Comparison of ENCODE assay signal across 7 mouse cellular contexts in the genomic region with DNA sequence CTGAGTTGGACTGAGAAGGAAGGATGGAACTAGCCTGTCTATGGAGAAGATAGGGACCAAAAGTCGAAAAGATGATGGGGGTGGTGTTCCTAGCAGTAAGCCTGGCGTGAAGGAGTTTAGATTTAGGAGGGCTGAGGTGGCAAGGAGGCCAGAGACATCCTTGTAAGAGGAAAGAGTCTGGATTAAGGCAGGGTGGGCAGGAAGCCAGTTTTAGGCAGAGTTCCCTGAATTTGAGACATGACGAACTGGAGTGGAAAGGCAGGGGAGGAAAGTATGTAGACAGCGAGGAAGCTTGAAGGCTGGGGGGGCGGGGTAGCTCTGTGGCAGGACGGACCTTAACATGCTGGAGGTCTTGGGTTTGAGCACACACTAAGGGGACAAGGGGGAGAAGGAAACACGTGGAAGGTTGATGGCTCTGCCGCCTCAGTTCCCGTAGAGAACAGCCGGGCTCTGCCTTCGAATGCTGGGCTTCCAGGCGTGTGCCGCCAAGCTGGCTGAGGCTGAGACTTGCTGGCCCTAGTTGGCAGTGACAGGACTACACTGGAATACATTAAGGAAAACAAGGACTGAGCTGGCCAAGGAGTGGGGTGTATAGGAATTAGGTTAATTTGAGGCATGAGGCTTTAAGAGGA. TPM values are rescaled to one million over a fixed set of nuclear protein-coding genes. Genes with fewer than 3 reads are reported as not detected.
DNase-seq lines count a peak whose midpoint lies in the region; ATAC-seq and TF ChIP-seq lines count a peak whose summit lies in the region.

No protein-coding gene starts in this region.

- DNase-seq in lung, postnatal 36 days: no peak
- DNase-seq in forebrain, embryonic 10.5 days (ENCODE audit: extremely low spot score, low spot score): no peak
- DNase-seq in hindbrain, postnatal 0 days (ENCODE audit: low spot score): peak; percentile 55
- DNase-seq in frontal cortex, postnatal 25 days (ENCODE audit: low spot score in 2 of 2): no peak
- DNase-seq in cerebellum, adult 11 months: no peak

- H3K4me3 ChIP-seq in lung, embryonic 16.5 days (ENCODE audit: low read length): peak overlapping the region; percentile 88
- H3K4me3 ChIP-seq in forebrain, embryonic 10.5 days: peak overlapping the region; percentile 81
- peak overlapping the region; percentile 19 for H3K4me3 ChIP-seq in hindbrain, postnatal 0 days (ENCODE audit: low read length)
- H3K4me3 ChIP-seq in neural tube, embryonic 13.5 days: peak overlapping the region; percentile 64

- 9% methylated on average over 13 of the region's 13 CpGs for WGBS in lung, embryonic 16.5 days
- 73% methylated on average over 13 of the region's 13 CpGs for WGBS in forebrain, embryonic 10.5 days
- WGBS in hindbrain, postnatal 0 days: 28% methylated on average over 13 of the region's 13 CpGs
- 37% methylated on average over 13 of the region's 13 CpGs for WGBS in neural tube, embryonic 13.5 days

- H3K4me2 ChIP-seq in lung, embryonic 16.5 days (ENCODE audit: low read depth, low read length): peak overlapping the region; percentile 95
- H3K4me2 ChIP-seq in hindbrain, postnatal 0 days (ENCODE audit: low read depth, low read length): peak overlapping the region; percentile 99
- H3K4me2 ChIP-seq in neural tube, embryonic 13.5 days: peak overlapping the region; percentile 99

- H3K27me3 ChIP-seq in lung, embryonic 16.5 days (ENCODE audit: control insufficient read depth, insufficient read depth, low read depth, low read length): no peaks in the 10 kb centered on the region
- no peaks in the 10 kb centered on the region for H3K27me3 ChIP-seq in forebrain, embryonic 10.5 days (ENCODE audit: poor library complexity, severe bottlenecking)
- no peaks in the 10 kb centered on the region for H3K27me3 ChIP-seq in hindbrain, postnatal 0 days (ENCODE audit: insufficient read depth, low read length)
- H3K27me3 ChIP-seq in neural tube, embryonic 13.5 days: no peaks in the 10 kb centered on the region; the same call in 1 of the 2 replicates

- H3K9ac ChIP-seq in lung, embryonic 16.5 days (ENCODE audit: low read length): peak overlapping the region; percentile 88
- no peak overlapping the region for H3K9ac ChIP-seq in hindbrain, postnatal 0 days (replicated peaks; ENCODE audit: low read length)
- peak overlapping the region; percentile 49 for H3K9ac ChIP-seq in neural tube, embryonic 13.5 days

- no peak for ATAC-seq in lung, embryonic 16.5 days (ENCODE audit: low read depth)
- ATAC-seq in hindbrain, postnatal 0 days: no peak
- no peak for ATAC-seq in neural tube, embryonic 13.5 days (ENCODE audit: low read depth)

- peak overlapping the region; percentile 41; the same call in 1 of the 2 replicates for H3K27ac ChIP-seq in lung, embryonic 16.5 days (ENCODE audit: low read length)
- no peak overlapping the region for H3K27ac ChIP-seq in forebrain, embryonic 10.5 days
- no peak overlapping the region for H3K27ac ChIP-seq in hindbrain, postnatal 0 days
- H3K27ac ChIP-seq in neural tube, embryonic 13.5 days (replicated peaks): no peak overlapping the region

- no peaks in the 10 kb centered on the region for H3K36me3 ChIP-seq in lung, embryonic 16.5 days (ENCODE audit: control insufficient read depth, insufficient read depth, low read length)
- peaks cover 45% of the 10 kb centered on the region for H3K36me3 ChIP-seq in forebrain, embryonic 10.5 days (replicated peaks)
- no peaks in the 10 kb centered on the region for H3K36me3 ChIP-seq in hindbrain, postnatal 0 days (ENCODE audit: insufficient read depth, low read length)
- H3K36me3 ChIP-seq in neural tube, embryonic 13.5 days: no peaks in the 10 kb centered on the region

- no peak for TF ChIP-seq CTCF in hindbrain, postnatal 0 days (IDR thresholded peaks at IDR 0.05; ENCODE audit: low read depth)

- H3K9me3 ChIP-seq in lung, embryonic 16.5 days (ENCODE audit: control insufficient read depth, low read length): no peaks in the 10 kb centered on the region
- no peaks in the 10 kb centered on the region for H3K9me3 ChIP-seq in forebrain, embryonic 10.5 days
- H3K9me3 ChIP-seq in hindbrain, postnatal 0 days (ENCODE audit: low read length): no peaks in the 10 kb centered on the region
- no peaks in the 10 kb centered on the region for H3K9me3 ChIP-seq in neural tube, embryonic 13.5 days

- peaks cover 48% of the 10 kb centered on the region for H3K4me1 ChIP-seq in lung, embryonic 16.5 days (replicated peaks; ENCODE audit: control insufficient read depth, insufficient read depth, low read length)
- peaks cover 55% of the 10 kb centered on the region for H3K4me1 ChIP-seq in forebrain, embryonic 10.5 days
- H3K4me1 ChIP-seq in hindbrain, postnatal 0 days (ENCODE audit: insufficient read depth, low read length): peaks cover 17% of the 10 kb centered on the region
- H3K4me1 ChIP-seq in neural tube, embryonic 13.5 days (replicated peaks): peaks cover 53% of the 10 kb centered on the region

RNA-seq across cellular contexts. Expression of gene Fam83d, which starts 2.3 kb away (rescaled TPM):
- polyA plus RNA-seq in lung, embryonic 16.5 days (2015; fragmentation: Nextera tagmentation; extraction: Ambion mirVana): 60.1 and 63.1 TPM in 2 replicates
- 49.1 and 49.8 TPM in 2 replicates for polyA plus RNA-seq in forebrain, embryonic 10.5 days (2016; fragmentation: Nextera tagmentation; extraction: Ambion mirVana)
- 12.0 and 18.8 TPM in 2 replicates for total RNA-seq in hindbrain, postnatal 0 days (2014; rRNA removed)
- 6.7 and 9.2 TPM in 2 replicates for polyA plus RNA-seq in hindbrain, postnatal 0 days (2015; fragmentation: Nextera tagmentation; extraction: Ambion mirVana)
- polyA plus RNA-seq in neural tube, embryonic 13.5 days (2015; fragmentation: Nextera tagmentation; extraction: Ambion mirVana): 9.4 and 11.0 TPM in 2 replicates

RNA-seq across cellular contexts. Expression of gene Dhx35, which starts 24.4 kb away (rescaled TPM):
- polyA plus RNA-seq in lung, embryonic 16.5 days (2015; fragmentation: Nextera tagmentation; extraction: Ambion mirVana): 12.5 and 13.9 TPM in 2 replicates
- polyA plus RNA-seq in forebrain, embryonic 10.5 days (2016; fragmentation: Nextera tagmentation; extraction: Ambion mirVana): 19.2 and 19.6 TPM in 2 replicates
- 23.8 and 30.7 TPM in 2 replicates for total RNA-seq in hindbrain, postnatal 0 days (2014; rRNA removed)
- 10.0 and 10.8 TPM in 2 replicates for polyA plus RNA-seq in hindbrain, postnatal 0 days (2015; fragmentation: Nextera tagmentation; extraction: Ambion mirVana)
- polyA plus RNA-seq in neural tube, embryonic 13.5 days (2015; fragmentation: Nextera tagmentation; extraction: Ambion mirVana): 13.1 and 13.4 TPM in 2 replicates

Comparison
In these comparisons a context has a peak if more than half of its experiments do, and no peak if none do; other contexts are left out.
1. H3K4me3 ChIP-seq: peak in every context shown above with its lines; median percentile 88 in lung, embryonic 16.5 days; 81 in forebrain, embryonic 10.5 days; 64 in neural tube, embryonic 13.5 days; 19 in hindbrain, postnatal 0 days.